Mouse (Mus musculus) kidney, adult 9 months (tissue): Measurements from ENCODE around the gene Cnot6.

ENCODE experiments used
- DNase-seq: peaks from one replicate; pipeline ENCODE4 v3.0.0; 2022

Cnot6 gene

DNA sequence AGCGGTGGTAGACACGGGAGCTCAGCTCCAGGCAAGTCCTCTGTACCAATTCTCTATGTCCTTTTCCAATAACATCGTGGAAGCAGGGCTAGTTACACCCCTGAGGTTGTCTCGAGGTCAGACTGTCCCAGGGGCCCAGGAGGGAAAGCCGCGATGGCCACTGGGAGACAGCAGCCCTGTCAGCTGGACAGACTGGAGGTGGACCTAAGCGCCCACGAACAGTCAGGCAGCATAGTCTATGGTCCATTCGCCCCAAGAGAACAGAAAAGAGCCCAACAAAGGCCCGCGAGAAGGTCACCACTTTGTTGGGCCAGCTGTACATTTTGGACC is 59.5 kb downstream of the Cnot6 start:
- DNase-seq: no peak

DNA sequence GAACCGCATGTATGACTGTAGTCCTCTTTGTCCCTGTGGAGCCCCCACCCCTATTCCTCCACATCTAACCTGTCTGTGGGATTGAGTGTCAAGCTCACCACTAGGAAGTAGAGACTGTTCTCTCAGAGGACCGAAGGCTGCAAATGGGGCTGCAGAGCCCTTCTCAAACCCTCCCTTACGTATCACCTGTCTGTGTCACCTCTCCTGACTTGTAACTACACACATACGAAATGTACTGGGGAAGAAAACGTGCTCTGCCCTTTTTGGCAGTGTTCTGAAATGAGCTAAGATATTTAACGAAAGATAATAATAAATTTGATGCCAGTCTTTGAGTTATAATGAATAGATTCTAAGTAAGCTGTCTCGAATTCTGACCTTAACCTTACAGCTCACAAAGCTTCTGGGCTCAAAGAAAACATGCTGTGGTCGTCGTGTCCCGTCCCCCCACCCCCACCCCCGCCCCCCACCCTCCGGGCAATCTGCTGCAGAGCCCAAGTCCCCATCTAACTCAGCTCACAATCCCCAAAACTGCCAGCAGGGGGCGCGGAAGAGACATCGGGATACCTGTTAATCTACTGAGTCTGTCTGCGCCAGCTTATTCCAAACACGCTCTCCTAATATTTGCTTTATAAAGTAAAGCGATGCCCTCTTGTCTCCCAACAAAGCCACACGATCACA is 60.0 kb downstream of the Cnot6 start:
- peak; percentile 84 for DNase-seq

DNA sequence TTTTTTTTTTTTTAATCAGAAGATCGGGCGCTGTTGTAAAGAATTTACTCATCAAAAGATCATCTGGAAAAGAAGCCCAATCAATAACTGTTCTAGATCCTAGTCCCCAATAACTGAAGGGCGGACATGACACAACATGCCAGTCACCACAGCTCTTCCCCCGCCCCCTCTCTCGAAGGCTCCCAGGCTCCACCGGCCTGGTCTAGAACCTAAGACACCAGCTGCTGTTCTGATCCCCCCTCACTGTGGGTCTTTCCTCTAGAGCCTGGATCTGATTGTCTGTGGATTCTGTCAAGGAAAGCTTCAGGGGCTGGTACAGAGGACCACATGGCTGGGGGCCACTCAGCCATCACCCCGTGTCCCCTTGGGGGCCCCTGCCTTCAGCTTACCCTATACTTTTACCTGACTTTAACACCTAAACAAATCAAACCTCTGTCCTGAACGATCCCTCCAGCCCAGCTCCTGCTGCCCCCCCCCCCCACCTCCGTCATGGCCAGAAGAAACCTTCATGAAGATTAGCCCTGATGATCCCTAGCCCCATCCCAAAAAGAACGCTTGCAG is 60.7 kb downstream of the Cnot6 start:
- DNase-seq: no peak

DNA sequence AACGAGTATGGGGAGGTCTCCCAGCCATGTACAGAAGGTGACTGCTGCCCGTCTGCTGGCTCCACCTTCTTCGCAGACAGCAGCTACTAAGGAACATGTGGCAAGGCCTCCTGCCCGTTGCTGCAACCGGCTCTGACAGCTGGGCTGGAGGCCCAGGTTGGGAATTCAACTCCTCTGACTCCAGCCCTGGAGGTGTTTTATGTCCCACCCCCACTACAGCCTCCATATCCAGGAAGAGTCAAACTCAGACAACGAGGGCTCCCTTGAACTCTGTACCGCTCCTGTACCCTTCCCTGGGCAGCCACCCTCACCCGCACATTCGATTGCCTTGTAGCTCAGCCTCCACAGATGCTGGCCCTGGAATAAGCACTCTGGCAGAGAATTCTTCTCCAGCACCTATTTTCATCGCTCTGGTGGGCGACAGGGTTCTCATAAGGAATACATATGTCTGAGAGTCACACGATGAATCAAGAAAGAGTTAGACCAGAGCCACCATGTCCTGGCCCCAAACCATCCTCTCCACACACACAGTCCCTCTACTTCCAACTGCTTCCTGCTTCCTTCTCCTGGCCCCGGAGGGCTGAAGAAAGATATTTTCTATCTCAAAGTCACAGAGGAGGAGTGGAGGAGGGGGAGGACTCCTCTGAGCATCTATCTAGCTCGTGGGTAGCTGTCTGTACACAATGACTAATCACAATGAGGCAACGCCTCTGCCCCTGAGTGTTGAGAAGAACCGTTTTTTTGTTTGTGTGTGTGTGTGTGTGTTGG is 61.3 kb downstream of the Cnot6 start:
- no peak for DNase-seq

DNA sequence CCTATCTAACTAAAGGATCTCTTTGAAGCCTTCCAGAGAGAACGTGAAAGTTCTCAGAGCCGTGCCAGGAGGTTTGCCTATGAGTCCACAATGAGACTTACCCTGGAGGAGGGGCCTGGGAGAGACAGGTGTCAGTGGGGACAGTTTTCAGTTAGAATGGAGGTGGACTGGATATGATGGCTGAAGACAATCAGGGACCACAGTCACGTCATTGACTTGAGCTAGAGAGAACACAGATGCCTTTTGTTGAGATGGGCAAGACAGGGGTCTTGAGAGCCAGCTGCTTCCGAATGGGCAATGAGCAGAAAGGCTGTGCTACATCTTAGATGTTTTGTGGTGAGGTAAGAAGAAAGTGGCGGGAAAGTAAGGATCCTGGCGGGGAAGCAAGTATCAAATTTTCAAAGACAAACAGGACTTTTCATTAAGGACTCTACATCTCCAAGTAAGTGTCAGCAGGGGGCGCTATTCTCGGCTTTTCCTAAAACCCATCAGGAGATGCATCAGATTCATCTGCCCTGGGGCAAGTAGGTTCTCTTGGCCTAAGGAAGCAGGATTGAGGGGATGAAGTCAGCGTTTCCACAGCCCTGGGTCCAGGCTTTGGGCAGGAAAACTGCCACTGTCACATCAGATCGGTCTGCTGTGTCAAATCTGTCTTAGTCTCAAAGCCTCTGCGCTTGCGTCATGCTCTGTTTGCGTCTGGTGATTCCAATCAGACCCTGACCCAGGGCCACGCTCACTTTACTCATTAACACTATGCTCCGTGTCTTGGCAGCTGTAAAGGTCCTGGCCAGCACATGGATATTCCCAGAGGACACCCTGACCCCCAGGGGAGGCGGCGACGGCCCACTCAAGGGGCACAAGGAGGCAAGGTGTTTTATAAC is 62.2 kb downstream of the Cnot6 start:
- peak; percentile 84 for DNase-seq

DNA sequence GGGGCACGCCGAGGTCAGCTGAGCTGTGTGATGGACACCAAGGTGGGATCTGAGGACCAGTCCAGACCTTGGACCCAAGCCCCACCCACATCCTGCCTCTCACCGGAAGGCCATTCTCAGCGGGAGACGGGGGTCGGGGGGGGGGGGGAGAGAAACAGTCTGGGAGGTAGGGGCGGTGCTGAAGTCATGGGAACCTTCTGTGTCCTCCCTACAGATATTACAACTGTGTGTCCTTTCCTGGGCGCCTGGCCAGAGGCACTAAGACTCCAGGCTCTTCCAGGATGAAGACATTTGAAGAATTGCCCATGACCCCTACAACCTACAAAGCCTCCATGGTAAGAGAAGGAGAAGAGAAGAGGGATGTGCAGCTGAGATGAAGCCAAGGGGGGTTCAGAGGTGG is 66.8 kb downstream of the Cnot6 start:
- DNase-seq: no peak

DNA sequence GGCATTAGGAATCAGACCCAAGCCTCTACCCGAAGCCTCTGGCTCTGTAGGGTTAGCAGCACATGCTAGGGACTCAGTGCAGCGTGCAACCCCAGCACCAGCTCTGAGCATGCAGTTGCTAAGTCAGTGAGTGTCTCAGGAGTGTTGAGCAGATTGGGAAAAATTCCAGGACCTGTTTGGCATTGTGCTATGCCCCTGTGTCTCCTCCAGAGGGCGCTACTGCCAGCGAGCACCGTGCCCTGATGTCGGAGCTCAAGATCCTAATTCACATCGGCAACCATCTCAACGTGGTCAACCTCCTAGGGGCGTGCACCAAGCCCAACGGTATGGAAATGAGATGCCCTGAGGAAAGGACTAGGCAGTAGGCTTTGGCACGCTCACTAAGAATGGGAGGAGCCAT is 76.1 kb downstream of the Cnot6 start:
- no peak for DNase-seq

DNA sequence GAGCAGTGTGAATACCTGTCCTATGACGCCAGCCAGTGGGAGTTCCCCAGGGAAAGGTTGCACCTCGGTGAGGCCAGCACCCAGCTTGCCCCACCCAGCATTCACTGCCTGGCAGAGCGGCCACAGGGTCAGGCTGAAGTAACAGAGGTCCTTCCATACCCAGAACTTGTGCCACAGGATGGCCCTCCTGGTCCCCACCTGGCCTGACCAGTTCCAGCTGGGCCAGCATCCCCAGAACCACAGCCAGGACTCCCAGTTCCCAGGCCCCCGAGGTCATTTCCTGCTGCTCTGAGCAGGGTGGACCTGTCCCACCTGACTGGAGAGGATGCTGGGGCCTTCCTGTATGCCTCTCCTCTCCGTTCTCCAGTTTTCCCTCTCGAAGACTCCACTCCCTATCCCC is 76.9 kb downstream of the Cnot6 start:
- no peak for DNase-seq

DNA sequence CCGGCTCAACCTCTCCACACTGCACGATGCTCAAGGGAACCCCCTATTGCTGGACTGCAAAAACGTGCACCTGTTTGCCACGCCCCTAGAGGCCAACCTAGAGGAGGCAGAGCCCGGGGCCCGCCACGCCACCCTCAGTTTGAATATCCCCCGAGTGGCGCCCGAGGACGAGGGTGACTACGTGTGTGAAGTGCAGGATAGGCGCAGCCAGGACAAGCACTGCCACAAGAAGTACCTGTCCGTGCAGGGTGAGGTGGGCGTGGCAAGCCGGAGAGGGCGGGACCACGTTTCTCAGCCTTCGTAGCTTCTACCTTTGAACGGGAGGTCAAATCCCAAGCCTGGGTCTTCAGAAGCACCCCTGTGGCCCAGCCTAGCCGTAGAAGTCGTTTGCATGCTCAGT is 78.4 kb downstream of the Cnot6 start:
- no peak for DNase-seq

DNA sequence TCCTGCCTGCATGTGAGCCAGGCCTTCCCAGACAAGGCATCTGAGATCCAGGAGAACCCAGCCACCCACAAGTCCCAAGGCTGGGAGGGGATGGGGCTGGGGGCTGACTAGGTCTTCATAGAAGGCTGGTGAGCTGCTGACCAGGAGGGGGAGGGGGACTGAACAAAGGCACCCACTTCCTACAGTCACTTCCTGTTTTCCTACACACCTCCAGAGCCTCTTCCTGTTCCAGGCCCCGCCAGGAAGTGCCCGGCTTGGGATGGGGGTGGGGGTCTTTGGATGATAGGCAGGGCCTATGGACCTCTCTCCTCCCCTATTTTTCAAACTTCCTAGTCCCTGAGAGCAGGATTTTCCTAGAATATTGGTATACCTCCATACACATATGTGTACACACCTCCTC is 80.3 kb downstream of the Cnot6 start:
- peak; percentile 42 for DNase-seq

DNA sequence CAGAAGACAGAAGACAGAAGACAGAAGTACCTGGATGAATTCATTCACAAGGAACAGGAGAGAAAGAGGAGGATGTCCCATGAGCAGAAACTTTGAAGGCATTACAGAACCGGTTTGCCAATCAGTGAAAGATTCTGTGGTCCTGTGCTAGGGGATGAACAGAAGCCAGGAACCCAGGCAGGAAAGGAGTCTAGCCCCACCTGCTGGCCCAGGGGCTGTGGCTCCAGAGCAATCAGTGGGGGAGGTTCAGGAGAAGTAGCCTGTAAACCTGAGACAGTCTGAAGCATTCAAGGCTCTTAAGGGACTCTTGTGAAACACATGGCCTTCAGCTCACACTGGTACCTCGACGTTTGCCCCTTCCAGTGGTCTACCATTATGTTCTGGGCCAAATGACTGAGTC is 81.4 kb downstream of the Cnot6 start:
- peak; percentile 14 for DNase-seq

DNA sequence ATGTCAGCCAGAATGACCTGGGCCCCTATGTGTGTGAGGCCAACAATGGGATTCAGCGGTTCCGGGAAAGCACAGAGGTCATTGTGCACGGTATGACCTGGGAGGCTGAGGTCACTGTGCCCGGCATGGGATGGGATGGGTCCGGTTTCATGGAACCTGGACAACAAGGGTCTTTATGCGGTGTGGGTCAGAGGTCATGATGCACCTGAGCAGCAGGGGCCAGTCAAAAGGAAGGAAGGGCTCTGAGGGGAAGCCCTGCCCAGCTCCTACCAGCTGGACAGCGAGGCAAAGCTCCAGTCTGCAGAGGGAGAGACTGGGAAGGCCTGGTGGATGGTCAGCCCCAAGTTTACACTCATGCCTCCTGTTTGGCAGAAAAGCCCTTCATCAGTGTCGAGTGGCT is 85.8 kb downstream of the Cnot6 start:
- DNase-seq: no peak

DNA sequence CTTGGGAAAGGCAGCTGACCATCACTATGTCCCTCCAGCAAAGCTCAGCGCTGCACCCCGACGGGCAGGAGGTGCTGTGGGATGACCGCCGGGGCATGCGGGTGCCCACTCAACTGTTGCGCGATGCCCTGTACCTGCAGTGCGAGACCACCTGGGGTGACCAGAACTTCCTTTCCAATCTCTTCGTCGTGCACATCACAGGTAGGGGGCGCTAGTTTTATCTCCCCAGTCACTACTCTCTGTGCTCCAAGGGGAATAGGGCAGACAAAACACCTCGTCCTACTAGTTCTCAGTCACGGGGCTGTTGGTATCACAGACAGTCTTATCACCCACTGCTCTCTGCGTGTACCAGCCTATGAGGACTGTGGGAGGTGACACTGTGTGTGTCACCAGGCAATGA is 86.7 kb downstream of the Cnot6 start:
- no peak for DNase-seq

DNA sequence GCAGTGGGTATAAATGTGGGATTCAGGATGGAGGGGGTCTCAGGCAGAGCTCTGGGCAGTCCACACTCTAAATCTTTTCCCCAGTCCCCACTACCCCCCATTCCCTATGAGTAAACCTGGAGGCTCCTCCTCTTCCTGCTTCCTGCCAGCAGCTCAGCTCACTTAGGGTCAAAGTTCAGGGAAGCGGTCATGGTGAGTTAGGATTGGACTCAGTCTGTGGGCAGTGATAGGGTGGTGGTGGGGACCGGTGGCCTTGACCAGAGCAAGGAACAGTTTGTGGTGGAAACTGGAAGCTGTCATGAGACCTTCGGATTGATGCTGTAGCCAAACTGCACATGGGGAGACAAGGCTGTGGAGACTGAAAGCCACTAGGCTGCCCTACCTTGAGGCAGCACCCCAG is 88.4 kb downstream of the Cnot6 start:
- DNase-seq: no peak

DNA sequence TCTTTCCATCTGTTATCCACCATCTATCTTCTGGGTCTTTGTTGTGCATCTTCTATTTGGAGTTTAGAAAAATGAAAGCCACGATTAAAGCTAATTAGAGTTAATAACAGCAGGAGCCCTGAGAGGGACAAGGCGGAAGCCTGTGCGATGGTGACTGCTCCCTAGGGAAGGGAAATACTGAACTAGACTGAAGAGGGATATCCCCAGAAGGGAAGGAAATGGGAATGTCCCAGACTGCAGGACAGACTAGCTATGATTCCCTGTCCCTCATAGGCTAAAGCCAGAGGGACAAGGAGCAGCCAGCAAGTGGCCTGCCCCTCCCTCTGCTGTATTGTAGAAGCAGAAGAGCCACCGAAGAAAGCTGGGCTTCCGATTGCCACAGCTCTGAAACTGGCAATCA is 90.6 kb downstream of the Cnot6 start:
- DNase-seq: no peak
